Mouse (Mus musculus) spleen, adult 2 months (tissue): Measurements from ENCODE around the gene Nckipsd. TPM values are rescaled to one million over a fixed set of nuclear protein-coding genes. Genes with fewer than 3 reads are reported as not detected.

Experiments
- DNase-seq, 2 experiments: peaks; one replicate each; pipeline versions ENCODE4 v3.0.0 to v3.0.0-alpha.2; 2012 to 2021; ENCODE audit warnings: low spot score in 2 of 2, low read depth in 1 of 2
- H3K27ac ChIP-seq: fragments of 200-500 bp; 2 replicates; pipeline ENCODE4 v1.5.1; 2012; ENCODE audit warnings: low read length, inconsistent platforms; ENCODE audit not compliant: insufficient read depth
- H3K27me3 ChIP-seq: fragments of 200-500 bp; 2 replicates; pipeline ENCODE4 v1.6.1; 2012; ENCODE audit warnings: mild to moderate bottlenecking, moderate library complexity, low read length, inconsistent platforms; ENCODE audit not compliant: control insufficient read depth, insufficient read depth
- H3K36me3 ChIP-seq: fragments of 200-500 bp; 2 replicates; pipeline ENCODE4 v1.6.1; 2012; ENCODE audit warnings: mild to moderate bottlenecking, low read length, inconsistent platforms; ENCODE audit not compliant: control insufficient read depth, insufficient read depth
- H3K4me1 ChIP-seq: fragments of 200-500 bp; 2 replicates; pipeline ENCODE4 v1.6.1; 2011; ENCODE audit warnings: inconsistent platforms; ENCODE audit not compliant: control insufficient read depth, insufficient read depth, insufficient read length
- H3K4me3 ChIP-seq: fragments of 200-500 bp; 2 replicates; pipeline ENCODE4 v1.5.1; 2011; ENCODE audit warnings: mild to moderate bottlenecking, inconsistent platforms; ENCODE audit not compliant: insufficient read depth, insufficient read length; ENCODE audit errors: extremely low read depth
- CTCF ChIP-seq: fragments of 200-500 bp; IDR thresholded peaks from 2 replicates; pipeline ENCODE4 v1.5.1; 2011; ENCODE audit warnings: mild to moderate bottlenecking, inconsistent platforms; ENCODE audit not compliant: insufficient read depth, insufficient read length, insufficient replicate concordance; ENCODE audit errors: extremely low read depth
- POLR2A ChIP-seq: fragments of 200-500 bp; IDR thresholded peaks from 2 replicates; pipeline ENCODE4 v1.6.1; 2011; ENCODE audit warnings: low read depth, low read length, inconsistent platforms
- WGBS: fragments of 180-500 bp; shearing (Covaris S2); methylation state at CpG from one replicate; pipeline ENCODE4 v1.1.7; 2018; 5-methylcytosine and 5-hydroxymethylcytosine counted together
- polyA plus RNA-seq: library from polyadenylated mRNA; depleted of rRNA; stranded (reverse); fragments of >200 nt; gene quantifications from 2 replicates; pipeline ENCODE4 v1.2.3, GENCODE M21; 2012

The Nckipsd gene
- polyA plus RNA-seq, 1 experiment = 26.4 TPM

DNA sequence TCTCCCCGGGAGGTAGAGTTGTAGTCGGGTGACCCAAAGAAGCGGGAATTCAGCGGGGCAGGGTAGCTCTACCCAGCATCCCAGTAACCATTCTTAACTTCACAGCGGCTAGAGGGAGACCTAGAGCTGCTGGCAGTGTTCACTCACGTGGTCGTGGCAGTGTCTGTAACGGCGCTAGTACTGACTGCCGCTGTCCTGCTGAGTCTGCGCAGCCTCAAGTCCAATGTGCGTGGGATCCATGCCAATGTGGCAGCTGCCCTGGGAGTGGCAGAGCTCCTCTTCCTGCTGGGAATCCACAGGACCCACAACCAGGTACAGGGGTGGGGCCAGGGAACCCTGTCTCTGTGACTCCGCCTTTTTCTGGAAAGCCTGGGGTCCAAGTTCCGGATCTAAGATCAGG lies 34.8 kb downstream of the Nckipsd start:
- H3K27me3 ChIP-seq = no peaks in the 10 kb centered on the region
- H3K4me3 ChIP-seq = no peak overlapping the region
- H3K36me3 ChIP-seq = no peaks in the 10 kb centered on the region
- no peak for TF ChIP-seq POLR2A
- TF ChIP-seq CTCF = no peak
- WGBS = 9% methylated on average over 14 of the region's 14 CpGs
- no peaks in the 10 kb centered on the region for H3K4me1 ChIP-seq
- DNase-seq = no peak
- no peak overlapping the region for H3K27ac ChIP-seq

DNA sequence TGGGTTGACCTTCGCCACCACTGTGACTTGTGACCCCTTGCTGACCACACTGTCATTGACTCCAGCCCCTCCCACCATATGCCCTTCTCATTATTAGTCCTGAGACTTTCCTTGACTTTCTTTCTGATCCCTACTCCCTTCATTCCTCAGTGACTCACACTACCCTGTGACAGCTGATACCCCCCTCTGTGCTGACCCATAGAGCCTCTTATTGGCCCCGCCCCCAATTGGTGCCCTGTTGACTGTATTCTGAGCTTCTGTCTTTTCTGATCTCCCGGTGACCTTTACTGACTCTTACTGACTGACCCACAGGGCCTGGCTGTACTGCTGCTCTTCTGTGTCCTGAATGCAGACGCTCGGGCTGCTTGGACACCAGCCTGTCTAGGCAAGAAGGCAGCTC lies 37.2 kb downstream of the Nckipsd start:
- Histone ChIP-seq H3K4me3 (no peak overlapping the region), H3K27ac (no peak overlapping the region), H3K36me3 (no peaks in the 10 kb centered on the region), H3K4me1 (no peaks in the 10 kb centered on the region), H3K27me3 (no peaks in the 10 kb centered on the region)
- no peak for DNase-seq
- TF ChIP-seq POLR2A (no peak), CTCF (no peak)
- 81% methylated on average over 5 of the region's 5 CpGs for WGBS

DNA sequence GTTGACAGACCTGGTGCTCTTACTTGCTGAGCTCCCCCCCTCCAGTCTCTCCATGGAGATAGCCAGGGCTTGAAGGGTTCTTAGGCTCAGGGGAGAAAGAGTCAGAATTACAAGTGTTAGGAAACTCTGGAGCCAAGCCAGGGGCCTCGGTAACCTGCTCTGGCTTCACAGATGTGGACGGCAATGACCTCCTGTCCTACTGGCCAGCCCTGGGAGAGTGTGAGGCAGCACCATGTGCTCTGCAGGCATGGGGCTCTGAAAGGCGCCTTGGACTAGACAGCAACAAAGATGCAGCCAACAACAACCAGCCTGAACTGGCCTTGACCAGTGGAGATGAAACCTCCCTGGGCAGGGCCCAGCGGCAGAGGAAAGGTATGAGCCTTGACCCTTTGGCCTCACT lies 39.2 kb downstream of the Nckipsd start:
- no peaks in the 10 kb centered on the region for H3K4me1 ChIP-seq
- no peaks in the 10 kb centered on the region for H3K27me3 ChIP-seq
- 81% methylated on average over 4 of the region's 4 CpGs for WGBS
- H3K4me3 ChIP-seq = no peak overlapping the region
- no peaks in the 10 kb centered on the region for H3K36me3 ChIP-seq
- no peak overlapping the region for H3K27ac ChIP-seq
- DNase-seq = no peak
- no peak for TF ChIP-seq CTCF
- no peak for TF ChIP-seq POLR2A

DNA sequence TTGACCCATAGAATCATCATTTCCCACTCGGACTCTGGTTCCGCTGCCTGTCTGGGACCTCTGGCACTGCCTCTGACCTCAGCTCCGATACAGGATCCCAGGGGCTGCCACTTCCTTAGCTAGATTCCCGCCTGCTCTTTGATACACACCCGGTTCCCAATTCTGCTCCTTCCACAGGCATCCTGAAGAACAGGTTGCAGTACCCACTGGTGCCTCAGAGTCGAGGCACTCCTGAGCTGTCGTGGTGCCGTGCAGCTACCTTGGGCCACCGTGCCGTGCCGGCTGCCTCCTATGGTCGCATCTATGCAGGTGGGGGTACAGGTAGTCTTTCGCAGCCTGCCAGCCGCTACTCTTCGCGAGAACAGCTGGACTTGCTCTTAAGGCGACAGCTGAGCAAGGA lies 40.3 kb downstream of the Nckipsd start:
- no peak for TF ChIP-seq POLR2A
- TF ChIP-seq CTCF = no peak
- peaks cover 1% of the 10 kb centered on the region; the same call in 1 of the 2 replicates for H3K4me1 ChIP-seq
- WGBS = 81% methylated on average over 17 of the region's 17 CpGs
- H3K27me3 ChIP-seq = no peaks in the 10 kb centered on the region
- H3K27ac ChIP-seq = no peak overlapping the region
- DNase-seq = no peak
- no peaks in the 10 kb centered on the region for H3K36me3 ChIP-seq
- no peak overlapping the region for H3K4me3 ChIP-seq

DNA sequence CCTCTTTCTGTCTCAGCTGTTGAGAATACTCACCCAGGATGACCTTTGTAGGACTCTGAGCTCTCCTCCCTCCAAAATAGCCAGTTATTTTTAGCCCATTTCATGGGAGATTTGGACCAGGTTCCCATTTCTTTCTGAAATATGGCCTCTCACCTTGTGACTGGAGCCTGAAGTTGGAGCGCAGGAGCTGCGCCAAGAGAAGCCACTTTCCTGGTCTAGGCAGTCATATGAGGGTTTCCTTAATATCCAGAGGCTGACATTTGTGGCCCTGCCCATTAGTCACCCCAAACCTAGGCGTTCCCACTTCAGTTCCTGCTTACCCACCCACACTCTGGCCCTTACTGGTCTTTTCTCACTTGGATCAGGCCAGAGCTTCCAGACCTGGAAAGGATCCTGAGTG lies 44.8 kb downstream of the Nckipsd start, which contains the start of gene Slc26a6:
Gene Slc26a6, plus strand, starts transcription at position 308 of the 400 bp plus-strand sequence.
- peak within 1 kb of the TSS; percentile 83 for H3K27ac ChIP-seq
- no peaks in the 10 kb centered on the region for H3K36me3 ChIP-seq
- H3K4me1 ChIP-seq = peaks cover 5% of the 10 kb centered on the region; the same call in 1 of the 2 replicates
- peak within 1 kb of the TSS; percentile 88 for H3K4me3 ChIP-seq
- WGBS = 91% methylated on average over 3 of the region's 3 CpGs
- no peak for DNase-seq
- no peak for TF ChIP-seq CTCF
- TF ChIP-seq POLR2A = no peak
- no peaks in the 10 kb centered on the region for H3K27me3 ChIP-seq

DNA sequence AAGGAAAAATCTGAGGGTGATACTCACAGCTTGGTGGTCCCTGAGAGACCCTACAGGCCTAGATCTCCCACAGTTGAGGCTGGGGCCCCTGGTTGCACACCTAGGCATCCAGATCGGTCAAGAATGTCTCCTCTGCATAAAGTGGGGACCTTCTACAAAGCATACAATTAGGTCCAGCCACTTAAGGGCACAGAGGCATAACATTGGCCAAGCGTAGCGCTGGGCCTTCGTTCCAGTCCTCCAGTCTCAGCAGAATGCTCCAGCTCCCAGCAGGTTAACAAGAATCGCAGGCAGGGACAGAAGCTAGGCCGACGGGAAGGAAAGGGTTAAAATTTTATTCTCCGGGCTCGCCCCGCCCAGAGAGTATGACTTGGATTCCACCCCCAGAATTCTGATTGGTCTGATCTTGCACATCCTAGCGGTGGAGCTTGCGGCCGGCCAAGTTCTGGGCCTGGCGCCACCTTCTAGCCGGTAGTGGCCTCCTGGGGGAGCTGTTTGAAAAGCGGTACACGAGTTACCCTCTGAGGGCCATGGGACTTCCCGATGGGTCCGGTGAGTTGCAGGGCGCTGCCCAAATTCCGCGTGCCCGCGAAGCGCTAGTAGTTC lies 45.6 kb downstream of the Nckipsd start:
- TF ChIP-seq CTCF (peak; percentile 58; the same call in 1 of the 2 replicates), POLR2A (no peak)
- peak; percentile 89 to 90 for DNase-seq
- Histone ChIP-seq H3K27ac (peak overlapping the region; percentile 83), H3K4me1 (peaks cover 5% of the 10 kb centered on the region; the same call in 1 of the 2 replicates), H3K4me3 (peak overlapping the region; percentile 88), H3K27me3 (no peaks in the 10 kb centered on the region), H3K36me3 (no peaks in the 10 kb centered on the region)
- WGBS = 4% methylated on average over 25 of the region's 25 CpGs

DNA sequence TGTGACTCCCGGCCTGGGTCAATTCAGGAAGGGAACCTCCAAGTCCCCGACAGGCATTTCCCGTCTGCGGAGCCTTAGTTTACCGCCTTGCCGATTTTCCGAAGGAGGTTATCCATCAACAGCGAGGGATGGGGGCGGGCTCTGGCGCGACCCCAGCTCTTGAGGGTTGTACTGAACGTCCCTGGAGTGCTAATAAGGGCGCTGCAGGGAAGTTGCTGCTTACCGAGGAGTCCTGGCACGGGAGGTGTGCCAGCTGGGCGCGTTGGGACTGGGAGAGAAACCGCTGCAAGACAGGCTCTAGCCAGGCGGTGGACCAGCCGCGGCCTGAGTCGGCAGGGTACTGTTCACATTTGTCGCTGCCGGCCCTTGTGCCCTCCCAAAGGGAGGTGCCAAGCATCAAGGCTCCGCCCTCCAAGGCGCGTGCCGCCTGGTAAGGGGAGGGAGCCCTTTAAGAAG lies 46.1 kb downstream of the Nckipsd start:
- peak overlapping the region; percentile 83 for H3K27ac ChIP-seq
- TF ChIP-seq POLR2A (peak; percentile 69), CTCF (0 out of 2 replicates have a peak, but pooled peaks have one; percentile 11)
- under 1% methylated on average over 28 of the region's 28 CpGs for WGBS
- peak; percentile 74 to 81 for DNase-seq
- H3K36me3 ChIP-seq = no peaks in the 10 kb centered on the region
- peak overlapping the region; percentile 88 for H3K4me3 ChIP-seq
- H3K4me1 ChIP-seq = peaks cover 5% of the 10 kb centered on the region; the same call in 1 of the 2 replicates
- H3K27me3 ChIP-seq = no peaks in the 10 kb centered on the region
